Mouse (Mus musculus) activated CD4-positive, CD25-positive, alpha-beta regulatory T cell, adult 4 months (primary cell): ENCODE measurements around the gene Prdx2. TPM values are rescaled to one million over a fixed set of nuclear protein-coding genes. Genes with fewer than 3 reads are reported as not detected.

Experiments
- ATAC-seq: one replicate; pipeline ENCODE4 v1.8.0; 2017
- polyA plus RNA-seq, 2 experiments: library from polyadenylated mRNA; unstranded; fragments of 100-300 nt; shearing (Covaris generic); gene quantifications; one replicate each; pipeline ENCODE4 v1.2.1; 2017

Gene Prdx2
- polyA plus RNA-seq, 2 experiments from 2014 or later, result 246 to 312 TPM

DNA sequence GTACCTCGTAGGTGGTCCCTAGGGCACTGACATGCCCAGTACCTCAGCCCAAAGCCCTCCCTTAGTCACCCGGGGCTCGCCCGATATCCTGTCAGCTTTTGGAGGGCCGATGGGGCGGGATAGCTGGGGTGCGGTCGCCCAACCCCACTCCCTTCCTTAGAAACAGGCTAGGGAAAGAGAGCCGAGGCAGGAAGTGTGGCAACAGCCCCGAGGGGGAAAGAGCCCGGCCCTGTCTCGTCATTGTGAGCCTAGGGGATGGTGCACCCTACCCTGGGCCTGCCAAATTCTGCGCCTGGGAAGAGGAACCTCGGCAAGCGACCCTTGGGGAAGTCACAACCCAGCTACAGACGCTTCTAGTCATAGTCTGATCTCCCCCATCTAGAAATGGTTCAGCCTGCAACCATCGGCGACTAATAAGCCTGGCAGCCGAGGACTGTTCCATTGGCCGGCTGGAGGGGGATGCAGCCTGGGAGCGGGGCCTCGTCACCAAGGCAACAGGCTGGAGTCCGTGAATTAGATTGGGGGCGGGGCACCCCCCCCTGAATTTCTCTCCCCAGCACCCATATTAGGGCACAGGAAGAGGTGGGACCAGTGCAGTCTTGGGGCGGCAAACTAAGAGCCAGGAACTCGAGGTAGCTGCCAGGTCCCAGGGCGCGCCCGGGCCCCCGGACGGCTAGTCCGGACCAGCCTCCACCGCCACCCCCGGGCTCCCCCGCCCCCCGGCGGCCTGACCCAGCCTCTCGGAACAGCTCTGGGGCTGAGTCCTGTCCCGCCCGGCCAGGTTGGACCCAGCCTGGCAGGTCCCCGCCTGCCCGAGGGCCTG, 10.4 kb downstream of the Prdx2 start:
- ATAC-seq, result peak; percentile 26

- ATAC-seq, result no peak
These were observed 11.4 kb downstream of the Prdx2 start for GRCm38 (mm10) chr8:84980622-84981358.

GRCm38 (mm10) chr8:84981644-84982498, 12.5 kb downstream of the Prdx2 start:
- ATAC-seq, result no peak

- ATAC-seq, result no peak
These were observed 13.2 kb downstream of the Prdx2 start for GRCm38 (mm10) chr8:84982499-84983011.

DNA sequence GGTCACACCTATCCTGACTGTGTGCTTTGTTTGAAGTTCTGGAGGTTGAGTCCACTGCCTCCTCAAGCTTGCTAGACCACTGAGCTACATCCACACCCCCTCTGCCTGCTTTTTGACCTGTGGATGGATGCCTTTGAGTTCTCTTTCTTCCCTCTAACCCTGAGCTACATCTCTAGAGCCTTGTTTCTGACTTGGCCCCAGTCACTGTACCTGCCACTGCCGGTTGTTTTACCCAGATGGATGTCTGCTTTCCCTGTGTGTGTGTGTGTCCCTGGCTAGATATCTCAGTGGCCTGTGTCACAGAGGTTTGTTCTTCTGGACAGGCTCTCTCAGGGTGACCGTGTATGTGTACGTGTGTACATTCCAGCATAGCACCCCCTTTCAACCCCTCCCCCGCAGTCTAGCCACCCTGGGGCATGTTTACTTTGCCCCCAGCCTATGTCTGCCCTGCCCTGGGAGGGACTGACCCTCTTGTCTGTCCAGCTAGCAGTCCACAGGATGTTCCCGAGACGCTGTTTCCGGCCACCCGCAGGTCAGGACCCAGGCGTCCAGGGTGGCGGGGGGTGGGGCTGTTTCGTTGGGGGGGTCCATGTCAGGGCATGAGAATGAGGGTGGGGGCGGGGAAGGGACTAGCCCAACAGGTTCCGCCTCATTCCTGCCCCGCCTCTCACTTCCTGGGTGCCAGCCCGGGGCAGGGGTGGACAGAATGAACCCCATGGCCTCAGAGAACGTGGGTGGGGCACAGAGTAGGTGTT, 15.1 kb downstream of the Prdx2 start:
- no peak for ATAC-seq

DNA sequence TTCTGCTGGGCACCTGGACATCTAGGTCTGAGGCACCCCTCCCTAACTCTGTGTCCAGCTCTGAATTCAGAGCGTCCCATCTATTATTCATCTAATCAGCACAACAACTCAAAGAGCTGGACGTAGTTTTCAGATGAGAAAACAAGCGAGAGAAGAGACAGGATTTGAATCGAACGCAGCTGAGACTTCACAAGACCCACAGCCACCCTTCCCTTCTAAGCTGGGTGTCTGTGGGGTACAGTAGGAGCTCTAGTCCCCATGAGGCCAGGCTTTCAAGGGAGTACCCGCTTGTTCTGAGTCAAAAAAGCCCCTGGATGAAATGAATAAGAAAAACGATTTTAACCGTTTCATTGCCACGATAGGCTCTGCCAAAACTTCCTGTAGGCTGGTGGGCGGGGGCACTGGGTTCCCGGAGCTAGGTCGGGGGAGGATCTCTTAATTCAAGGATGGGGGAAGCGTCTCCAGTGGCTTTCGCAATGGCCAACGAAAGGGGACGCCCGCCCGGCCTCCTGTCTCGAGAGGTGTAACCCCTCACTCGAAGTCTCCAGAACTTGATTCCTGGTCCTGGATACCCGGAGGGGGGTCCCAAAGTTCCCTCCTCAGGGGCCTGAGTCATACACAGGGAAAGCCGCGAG, 15.8 kb downstream of the Prdx2 start:
- ATAC-seq, result peak; percentile 1

GRCm38 (mm10) chr8:84985684-84986378, 16.4 kb downstream of the Prdx2 start:
- peak; percentile 60 for ATAC-seq

DNA sequence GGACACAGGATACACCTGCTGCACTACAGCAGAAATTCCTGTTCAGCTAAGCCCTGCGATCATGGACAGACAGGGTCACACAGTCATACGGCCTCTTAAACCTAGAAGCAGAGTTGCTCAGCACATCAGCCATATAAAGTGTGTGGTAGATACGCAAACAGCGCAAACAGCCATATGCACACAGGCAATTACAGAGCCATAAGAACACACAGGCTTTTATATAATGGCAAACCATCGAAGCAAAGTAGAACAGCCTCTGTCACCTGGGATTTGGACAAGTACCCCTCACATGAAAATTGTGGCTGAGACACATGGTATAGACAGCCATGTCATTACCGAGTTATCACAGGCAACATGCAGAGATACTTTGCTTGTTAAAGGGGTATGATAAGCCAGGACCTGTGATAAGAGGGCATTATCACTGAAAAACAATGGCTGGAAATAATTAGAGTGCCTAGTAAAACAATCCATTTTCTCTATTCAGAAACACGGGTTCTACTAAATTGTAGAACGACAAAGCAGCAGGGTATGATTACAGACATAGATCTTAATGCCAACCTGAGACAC, 17.1 kb downstream of the Prdx2 start:
- no peak for ATAC-seq

DNA sequence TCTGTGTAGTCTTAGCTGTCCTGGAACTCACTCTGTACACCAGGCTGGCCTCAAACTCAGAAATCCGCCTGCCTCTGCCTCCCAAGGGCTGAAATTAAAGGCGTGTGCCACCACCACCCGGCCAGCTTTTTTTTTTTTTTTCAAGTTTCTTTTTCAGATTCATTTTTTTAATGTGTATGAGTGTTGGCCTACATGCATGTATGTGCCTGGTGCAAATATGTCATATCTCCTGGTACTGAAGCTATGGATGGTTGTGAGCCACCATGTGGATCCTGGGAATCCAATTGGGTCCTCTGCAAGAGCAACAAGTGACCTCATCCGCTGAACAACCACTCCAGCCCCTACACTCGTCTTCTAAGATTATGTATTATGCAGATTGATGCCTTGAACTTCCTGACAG, 18.0 kb downstream of the Prdx2 start:
- no peak for ATAC-seq

DNA sequence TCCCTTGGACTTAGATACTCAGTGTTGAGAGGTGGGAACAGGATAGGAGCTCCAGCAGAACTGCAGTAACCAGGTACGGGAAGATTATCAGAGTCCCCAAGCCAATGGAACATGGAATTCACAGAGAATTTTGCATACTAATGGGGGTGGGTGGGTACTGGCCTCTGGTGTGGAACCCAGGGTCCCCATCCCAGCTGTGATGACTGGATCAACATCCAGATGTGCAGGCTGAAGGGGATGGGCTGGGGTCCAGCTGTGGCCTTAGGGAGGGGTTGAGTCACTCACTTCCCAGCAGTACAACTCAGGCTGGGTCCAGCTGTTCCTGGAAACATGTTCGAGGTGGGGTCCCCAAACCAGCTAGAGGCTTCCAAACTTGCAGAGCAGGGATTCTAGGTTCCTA, 18.5 kb downstream of the Prdx2 start:
- ATAC-seq, result no peak

- no peak for ATAC-seq
These were observed 19.9 kb downstream of the Prdx2 start for GRCm38 (mm10) chr8:84989311-84989731.

- ATAC-seq, result no peak
These were observed 20.4 kb downstream of the Prdx2 start for GRCm38 (mm10) chr8:84989810-84990209.

- peak; percentile 65 for ATAC-seq
These were observed 21.0 kb downstream of the Prdx2 start, which contains the start of gene Hook2 for GRCm38 (mm10) chr8:84990349-84990748. Gene Hook2, plus strand, starts transcription at chr8:84990603.

GRCm38 (mm10) chr8:84990836-84991235, 21.4 kb downstream of the Prdx2 start:
- no peak for ATAC-seq

DNA sequence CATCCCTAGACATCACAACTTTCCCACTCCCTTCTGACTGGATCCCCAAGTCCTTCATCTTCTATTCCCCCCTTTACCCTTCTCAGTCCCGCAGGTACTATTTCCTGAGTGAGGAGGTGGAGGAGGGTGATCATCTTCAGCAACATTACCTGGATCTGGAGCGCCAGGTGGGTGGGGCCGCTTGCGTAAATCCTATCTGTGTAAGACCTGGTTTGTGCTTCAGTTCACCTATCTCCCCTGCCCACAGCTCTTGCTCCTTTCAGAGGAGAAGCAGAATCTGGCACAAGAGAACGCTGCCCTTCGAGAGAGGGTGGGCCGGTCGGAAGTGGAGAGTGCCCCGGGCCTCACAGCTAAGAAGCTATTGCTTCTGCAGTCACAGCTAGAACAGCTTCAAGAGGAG, 25.0 kb downstream of the Prdx2 start:
- no peak for ATAC-seq

- ATAC-seq, result no peak
These were observed 26.3 kb downstream of the Prdx2 start for GRCm38 (mm10) chr8:84995680-84996079.

DNA sequence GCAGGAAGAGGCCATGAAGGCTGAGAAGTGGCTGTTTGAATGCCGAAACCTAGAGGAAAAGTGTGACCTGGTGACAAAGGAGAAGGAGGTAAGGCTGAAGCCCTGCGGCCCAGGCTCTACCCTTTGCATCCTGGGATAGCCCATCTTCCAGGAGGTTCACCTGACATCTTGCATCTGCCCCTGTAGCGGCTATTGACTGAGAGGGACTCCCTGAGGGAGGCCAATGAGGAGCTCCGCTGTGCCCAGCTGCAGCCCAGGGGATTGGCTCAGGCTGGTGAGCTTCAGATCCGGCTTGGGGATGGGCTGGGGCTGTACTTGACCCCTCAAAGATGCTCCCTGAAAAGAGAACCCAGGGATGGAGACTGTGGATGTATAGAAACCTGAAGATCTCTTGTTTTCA, 27.6 kb downstream of the Prdx2 start:
- no peak for ATAC-seq

DNA sequence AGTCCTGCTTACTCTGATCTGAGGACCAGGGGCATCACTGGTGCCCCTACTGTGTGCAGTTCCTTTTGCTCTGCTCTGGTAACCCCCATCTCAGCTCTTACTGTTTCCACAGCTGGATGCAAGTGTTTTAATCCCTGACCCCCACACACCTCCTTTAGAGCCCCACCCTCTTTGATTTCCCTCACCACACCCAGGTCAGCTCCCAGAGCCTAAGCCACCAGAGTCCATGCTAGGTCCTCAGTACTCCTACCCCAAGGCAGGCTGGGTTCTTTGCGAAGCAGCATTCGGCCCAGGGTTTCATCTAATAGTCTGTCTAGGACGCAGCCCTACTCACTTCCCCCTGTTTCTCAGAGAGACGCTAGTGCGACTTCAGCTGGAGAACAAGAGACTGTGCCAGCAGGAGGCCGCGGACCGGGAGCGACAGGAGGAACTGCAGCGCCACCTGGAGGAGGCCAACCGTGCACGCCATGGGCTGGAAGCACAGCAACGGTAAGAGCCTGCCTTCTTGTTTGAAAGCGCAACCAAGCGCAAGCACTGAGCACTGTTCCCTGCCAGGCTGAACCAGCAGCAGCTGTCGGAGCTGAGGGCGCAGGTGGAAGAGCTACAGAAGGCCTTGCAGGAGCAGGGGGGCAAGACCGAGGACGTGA, 28.4 kb downstream of the Prdx2 start:
- ATAC-seq, result peak; percentile 97

DNA sequence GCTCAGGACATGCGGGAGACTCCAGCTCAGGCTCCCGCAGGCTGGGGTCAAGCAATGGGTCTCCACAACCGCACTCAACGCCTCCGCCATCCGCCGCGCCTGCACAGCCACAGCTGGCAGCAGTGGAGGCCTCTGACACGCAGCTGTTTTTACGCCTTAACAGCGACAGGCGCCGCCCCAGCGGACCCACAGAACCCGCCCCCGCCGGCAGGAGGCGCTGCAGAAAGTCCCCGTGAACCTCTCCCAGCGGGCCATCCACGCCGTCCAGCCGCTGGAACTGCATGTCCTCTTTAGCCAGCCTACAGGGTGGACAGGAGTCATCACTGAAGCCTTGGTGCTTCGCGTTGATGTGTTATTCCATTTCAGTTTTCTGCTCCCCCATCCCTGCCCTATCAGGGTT, 38.3 kb downstream of the Prdx2 start:
- ATAC-seq, result no peak

DNA sequence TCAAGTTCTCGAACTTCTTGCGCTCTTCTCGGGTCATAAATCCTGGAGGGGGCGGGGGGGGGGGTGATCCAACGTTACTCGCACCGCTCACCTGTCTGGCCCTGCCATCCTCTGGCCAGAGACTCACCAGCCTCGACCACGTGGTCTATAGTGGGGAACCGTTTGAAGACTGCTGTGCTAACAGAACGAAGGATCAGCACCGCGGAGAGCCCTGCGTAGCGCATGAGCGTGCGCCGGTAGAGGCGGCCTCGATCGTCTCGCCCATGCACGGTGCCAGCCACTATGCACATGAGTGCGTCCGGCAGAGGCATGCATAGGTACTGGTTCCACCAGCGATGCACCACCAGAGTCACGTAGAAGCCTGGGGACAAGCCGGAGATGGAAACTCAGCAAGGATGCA, 41.9 kb downstream of the Prdx2 start:
- no peak for ATAC-seq
